Mouse (Mus musculus): Measurements from ENCODE around the gene Lgi2.

Lgi2 gene

GRCm38 (mm10) chr5:52565813-52566531 is at the start of gene Lgi2:
Gene Lgi2, minus strand, starts transcription at chr5:52566462.
- DNase-seq (ENCODE audit: low spot score in 2 of 2): peak in 1 of 2 experiments; percentile 33

- DNase-seq (ENCODE audit: low spot score in 2 of 2): no peak
Observed at GRCm38 (mm10) chr5:52615421-52615820, 49.2 kb upstream of the Lgi2 start.

- no peak for DNase-seq (ENCODE audit: low spot score in 2 of 2)
Observed at GRCm38 (mm10) chr5:52614686-52615085, 48.4 kb upstream of the Lgi2 start.

GRCm38 (mm10) chr5:52612776-52613175 is 46.5 kb upstream of the Lgi2 start:
- no peak for DNase-seq (ENCODE audit: low spot score in 2 of 2)

GRCm38 (mm10) chr5:52611315-52611895 is 45.1 kb upstream of the Lgi2 start:
- DNase-seq (ENCODE audit: low spot score in 2 of 2): no peak

GRCm38 (mm10) chr5:52610306-52610705 is 44.0 kb upstream of the Lgi2 start:
- no peak for DNase-seq (ENCODE audit: low spot score in 2 of 2)

- DNase-seq (ENCODE audit: low spot score in 2 of 2): no peak
Observed at GRCm38 (mm10) chr5:52609672-52610071, 43.4 kb upstream of the Lgi2 start.

- DNase-seq (ENCODE audit: low spot score in 2 of 2): no peak
Observed at GRCm38 (mm10) chr5:52604582-52605041, 38.4 kb upstream of the Lgi2 start.

GRCm38 (mm10) chr5:52590612-52591011 is 24.4 kb upstream of the Lgi2 start:
- DNase-seq (ENCODE audit: low spot score in 2 of 2): no peak

GRCm38 (mm10) chr5:52588650-52589049 is 22.4 kb upstream of the Lgi2 start:
- no peak for DNase-seq (ENCODE audit: low spot score in 2 of 2)

GRCm38 (mm10) chr5:52587291-52587733 is 21.1 kb upstream of the Lgi2 start:
- no peak for DNase-seq (ENCODE audit: low spot score in 2 of 2)

GRCm38 (mm10) chr5:52572572-52572971 is 6.3 kb upstream of the Lgi2 start:
- no peak for DNase-seq (ENCODE audit: low spot score in 2 of 2)

- no peak for DNase-seq (ENCODE audit: low spot score in 2 of 2)
Observed at GRCm38 (mm10) chr5:52570746-52571145, 4.5 kb upstream of the Lgi2 start.

- no peak for DNase-seq (ENCODE audit: low spot score in 2 of 2)
Observed at GRCm38 (mm10) chr5:52565214-52565812, 949 bp downstream of the Lgi2 start.

GRCm38 (mm10) chr5:52564351-52564750 is 1.9 kb downstream of the Lgi2 start:
- no peak for DNase-seq (ENCODE audit: low spot score in 2 of 2)

- peak in 1 of 2 experiments; percentile 46 for DNase-seq (ENCODE audit: low spot score in 2 of 2)
Observed at GRCm38 (mm10) chr5:52560240-52560639, 6.0 kb downstream of the Lgi2 start.

GRCm38 (mm10) chr5:52555526-52555925 is 10.7 kb downstream of the Lgi2 start:
- no peak for DNase-seq (ENCODE audit: low spot score in 2 of 2)

GRCm38 (mm10) chr5:52551318-52551632 is 15.0 kb downstream of the Lgi2 start:
- DNase-seq (ENCODE audit: low spot score in 2 of 2): no peak

GRCm38 (mm10) chr5:52550613-52551317 is 15.5 kb downstream of the Lgi2 start:
- DNase-seq (ENCODE audit: low spot score in 2 of 2): no peak

- no peak for DNase-seq (ENCODE audit: low spot score in 2 of 2)
Observed at GRCm38 (mm10) chr5:52546950-52547349, 19.3 kb downstream of the Lgi2 start.

- no peak for DNase-seq (ENCODE audit: low spot score in 2 of 2)
Observed at GRCm38 (mm10) chr5:52543770-52544169, 22.5 kb downstream of the Lgi2 start.

- no peak for DNase-seq (ENCODE audit: low spot score in 2 of 2)
Observed at GRCm38 (mm10) chr5:52540186-52540585, 26.1 kb downstream of the Lgi2 start.
